Mouse (Mus musculus) left cerebral cortex, adult 11 months (tissue): ENCODE data around the gene Adgrg2.

Experiments used
- DNase-seq: peaks from one replicate; pipeline ENCODE4 v3.0.0; 2022; ENCODE audit warnings: low spot score

Gene Adgrg2

GRCm38 (mm10) chrX:160502048-160503041, 111.9 kb downstream of the Adgrg2 start, which contains the start of gene Phka2:
Phka2 (plus strand) TSS chrX:160502166.
- DNase-seq: peak; percentile 58

DNA sequence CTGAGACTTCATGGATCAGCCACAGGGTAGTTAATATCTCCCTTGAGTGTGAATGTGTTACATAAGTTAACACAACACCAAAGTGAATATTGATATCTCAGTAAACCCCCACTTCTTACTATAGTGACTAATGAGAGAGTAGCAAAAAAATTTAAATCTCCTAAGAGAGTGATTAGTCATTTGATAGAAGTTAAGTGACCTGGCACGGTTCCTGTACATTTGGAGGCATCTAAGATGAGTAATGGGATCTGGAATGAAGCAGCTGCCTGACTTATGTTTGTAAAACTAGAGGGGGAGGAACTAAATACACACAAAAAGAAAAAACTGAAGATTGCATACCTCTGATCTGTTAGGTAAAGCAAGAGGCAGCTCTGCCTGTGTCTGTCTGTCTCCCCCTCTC, 118.6 kb downstream of the Adgrg2 start:
- DNase-seq: no peak

- DNase-seq: no peak
Measured at GRCm38 (mm10) chrX:160510197-160510596, 119.7 kb downstream of the Adgrg2 start.

DNA sequence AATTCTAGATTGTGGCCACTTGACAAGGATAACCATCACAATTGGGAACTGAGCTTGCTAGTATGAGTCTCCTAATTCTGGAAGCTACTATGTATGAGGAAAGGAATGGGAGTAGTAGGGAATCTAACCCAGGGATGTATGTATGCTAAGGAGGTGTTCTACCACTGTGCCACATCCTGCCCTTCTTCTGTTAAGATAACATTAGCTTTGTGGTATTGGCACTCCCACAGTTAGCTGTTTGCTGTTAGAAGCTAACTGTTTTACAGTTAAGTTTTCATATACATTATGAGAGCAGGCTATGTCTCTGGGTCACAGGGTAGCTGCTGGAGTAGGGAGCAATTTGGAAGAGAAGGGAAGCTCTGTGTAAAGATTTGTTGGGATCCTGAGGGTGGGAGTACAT, 125.5 kb downstream of the Adgrg2 start:
- DNase-seq: no peak

DNA sequence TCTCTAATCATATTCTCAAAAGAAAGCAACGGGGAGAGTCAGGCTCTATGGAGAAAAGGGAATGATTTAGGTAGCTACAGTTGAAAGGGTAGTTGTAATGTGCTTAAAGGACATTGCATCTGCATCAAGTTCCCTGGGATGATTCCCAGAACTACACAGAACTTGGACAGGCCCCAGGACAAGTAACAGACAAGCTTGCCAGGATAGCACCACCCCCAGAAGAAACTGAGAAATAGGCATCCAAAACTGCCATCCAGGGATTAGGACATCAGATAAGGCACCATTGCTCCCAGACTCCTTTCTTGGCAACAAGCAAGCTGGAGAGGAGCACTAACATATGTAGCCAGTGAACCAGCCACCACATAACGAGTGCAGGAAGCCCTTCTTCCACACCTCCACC, 152.3 kb downstream of the Adgrg2 start:
- DNase-seq: no peak
